ENCODE assay signal across 8 mouse cellular contexts in genomic region chr3:126597596-126598328, GRCm38 (mm10). TPM values are rescaled to one million over a fixed set of nuclear protein-coding genes. Genes with fewer than 3 reads are reported as not detected.
DNase-seq lines count a peak whose midpoint lies in the region; ATAC-seq lines count a peak whose summit lies in the region.

No protein-coding gene starts in this region.

- H3K27me3 ChIP-seq in embryonic facial prominence, embryonic 11.5 days (ENCODE audit: control insufficient read depth, insufficient read depth, low read length) = no peaks in the 10 kb centered on the region
- no peaks in the 10 kb centered on the region for H3K27me3 ChIP-seq in hindbrain, embryonic 14.5 days (ENCODE audit: control insufficient read depth, insufficient read depth, low read length)
- H3K27me3 ChIP-seq in limb, embryonic 15.5 days = no peaks in the 10 kb centered on the region
- H3K27me3 ChIP-seq in neural tube, embryonic 12.5 days (replicated peaks) = no peaks in the 10 kb centered on the region

- WGBS in embryonic facial prominence, embryonic 11.5 days = under 1% methylated on average over 29 of the region's 29 CpGs
- WGBS in hindbrain, embryonic 14.5 days = 0% methylated on average over 29 of the region's 29 CpGs
- under 1% methylated on average over 29 of the region's 29 CpGs for WGBS in limb, embryonic 15.5 days
- WGBS in neural tube, embryonic 12.5 days = under 1% methylated on average over 29 of the region's 29 CpGs

- no peak for ATAC-seq in embryonic facial prominence, embryonic 11.5 days (replicated peaks; ENCODE audit: insufficient number of reproducible peaks, low FRiP score, low TSS enrichment, low read depth)
- no peak for ATAC-seq in hindbrain, embryonic 14.5 days (ENCODE audit: low FRiP score)
- no peak for ATAC-seq in limb, embryonic 15.5 days (ENCODE audit: insufficient number of reproducible peaks, low FRiP score, low TSS enrichment, low read depth)
- peak; percentile 11; the same call in 1 of the 2 replicates for ATAC-seq in neural tube, embryonic 12.5 days (ENCODE audit: low FRiP score, low read depth)

- H3K27ac ChIP-seq in embryonic facial prominence, embryonic 11.5 days (replicated peaks; ENCODE audit: low read depth, low read length) = peak overlapping the region; percentile 90; the same call in 1 of the 2 replicates
- H3K27ac ChIP-seq in hindbrain, embryonic 14.5 days = peak overlapping the region; percentile 95
- H3K27ac ChIP-seq in limb, embryonic 15.5 days = peak overlapping the region; percentile 98
- peak overlapping the region; percentile 82; the same call in 1 of the 2 replicates for H3K27ac ChIP-seq in neural tube, embryonic 12.5 days

- H3K4me3 ChIP-seq in embryonic facial prominence, embryonic 11.5 days (ENCODE audit: low read depth, low read length) = peak overlapping the region; percentile 77
- peak overlapping the region; percentile 85 for H3K4me3 ChIP-seq in hindbrain, embryonic 14.5 days (replicated peaks; ENCODE audit: low read length)
- peak overlapping the region; percentile 92 for H3K4me3 ChIP-seq in limb, embryonic 15.5 days
- H3K4me3 ChIP-seq in neural tube, embryonic 12.5 days = peak overlapping the region; percentile 76

- DNase-seq in layer of hippocampus, adult 11-12 months (ENCODE audit: low spot score) = peak; percentile 29
- no peak for DNase-seq in layer of hippocampus, adult 9-10 months (ENCODE audit: low spot score)
- DNase-seq in MN1 (ENCODE audit: low spot score) = peak; percentile 40
- DNase-seq in embryonic facial prominence, embryonic 11.5 days (ENCODE audit: low spot score) = peak; percentile 44
- peak; percentile 55 for DNase-seq in hindbrain, embryonic 14.5 days (ENCODE audit: low spot score)
- DNase-seq in spleen, adult 18-20 months = no peak

- no peaks in the 10 kb centered on the region for H3K36me3 ChIP-seq in embryonic facial prominence, embryonic 11.5 days (replicated peaks; ENCODE audit: control insufficient read depth, insufficient read depth, low read depth, low read length)
- H3K36me3 ChIP-seq in hindbrain, embryonic 14.5 days (replicated peaks; ENCODE audit: control insufficient read depth, insufficient read depth) = no peaks in the 10 kb centered on the region
- 0 out of 2 replicates have a peak, but pooled peaks cover 7% of the 10 kb centered on the region for H3K36me3 ChIP-seq in limb, embryonic 15.5 days
- no peaks in the 10 kb centered on the region for H3K36me3 ChIP-seq in neural tube, embryonic 12.5 days

- H3K4me2 ChIP-seq in embryonic facial prominence, embryonic 11.5 days (ENCODE audit: low read depth, low read length) = peak overlapping the region; percentile 93
- H3K4me2 ChIP-seq in hindbrain, embryonic 14.5 days (replicated peaks) = peak overlapping the region; percentile 79
- peak overlapping the region; percentile 91 for H3K4me2 ChIP-seq in limb, embryonic 15.5 days
- H3K4me2 ChIP-seq in neural tube, embryonic 12.5 days (replicated peaks) = peak overlapping the region; percentile 87

- H3K4me1 ChIP-seq in embryonic facial prominence, embryonic 11.5 days (ENCODE audit: control insufficient read depth, insufficient read depth, low read length) = no peaks in the 10 kb centered on the region
- H3K4me1 ChIP-seq in hindbrain, embryonic 14.5 days (replicated peaks; ENCODE audit: control insufficient read depth, insufficient read depth, low read length) = peaks cover 13% of the 10 kb centered on the region
- peaks cover 10% of the 10 kb centered on the region for H3K4me1 ChIP-seq in limb, embryonic 15.5 days
- H3K4me1 ChIP-seq in neural tube, embryonic 12.5 days = peaks cover 6% of the 10 kb centered on the region; the same call in 1 of the 2 replicates

- peak overlapping the region; percentile 80 for H3K9ac ChIP-seq in embryonic facial prominence, embryonic 11.5 days (replicated peaks; ENCODE audit: low read length)
- peak overlapping the region; percentile 80 for H3K9ac ChIP-seq in hindbrain, embryonic 14.5 days
- H3K9ac ChIP-seq in limb, embryonic 15.5 days = peak overlapping the region; percentile 93
- peak overlapping the region; percentile 77 for H3K9ac ChIP-seq in neural tube, embryonic 12.5 days

- no peaks in the 10 kb centered on the region for H3K9me3 ChIP-seq in embryonic facial prominence, embryonic 11.5 days (replicated peaks; ENCODE audit: control insufficient read depth, low read length)
- no peaks in the 10 kb centered on the region for H3K9me3 ChIP-seq in hindbrain, embryonic 14.5 days (ENCODE audit: control insufficient read depth, low read length)
- no peaks in the 10 kb centered on the region for H3K9me3 ChIP-seq in limb, embryonic 15.5 days
- H3K9me3 ChIP-seq in neural tube, embryonic 12.5 days = no peaks in the 10 kb centered on the region

RNA-seq across cellular contexts. Expression of gene Camk2d, which starts 1.7 kb away (rescaled TPM):
- polyA plus RNA-seq in embryonic facial prominence, embryonic 11.5 days (2014; fragmentation: Nextera tagmentation; extraction: Ambion mirVana) = 15.6 and 16.5 TPM in 2 replicates
- polyA plus RNA-seq in hindbrain, embryonic 14.5 days (2014; fragmentation: Nextera tagmentation; extraction: Ambion mirVana) = 109 and 117 TPM in 2 replicates
- 31.3 and 32.4 TPM in 2 replicates for polyA plus RNA-seq in limb, embryonic 15.5 days (2015; fragmentation: Nextera tagmentation; extraction: Ambion mirVana)
- 31.4 and 32.6 TPM in 2 replicates for polyA plus RNA-seq in neural tube, embryonic 12.5 days (2016; fragmentation: Nextera tagmentation; extraction: Ambion mirVana)

Comparison
In these comparisons a context has a peak if more than half of its experiments do, and no peak if none do; other contexts are left out.
1. DNase-seq: peak in layer of hippocampus, adult 11-12 months (single experiment), MN1 (single experiment), embryonic facial prominence, embryonic 11.5 days (single experiment) and hindbrain, embryonic 14.5 days (single experiment); none in layer of hippocampus, adult 9-10 months (single experiment) and spleen, adult 18-20 months (0 of 2).
2. Peak in every context shown above with its lines, with median percentiles within 50 percentile points of each other: H3K27ac ChIP-seq, H3K4me2 ChIP-seq, H3K4me3 ChIP-seq and H3K9ac ChIP-seq.